Comparison of ENCODE assay signal across 22 mouse cellular contexts in genomic region chr12:104278216-104279055, GRCm38 (mm10). TPM values are rescaled to one million over a fixed set of nuclear protein-coding genes. Genes with fewer than 3 reads are reported as not detected.
DNase-seq lines count a peak whose midpoint lies in the region; ATAC-seq lines count a peak whose summit lies in the region.
"Had no signal": no experiment of that assay in that cellular context is flagged by ENCODE, and none has a peak within 500 bp of the region (broad histone marks: within the 10 kb centered on the region; RNA-seq: fewer than 3 reads in every experiment).

No protein-coding gene starts in this region.

- H3K4me1 ChIP-seq in heart, embryonic 12.5 days (replicated peaks): no peaks in the 10 kb centered on the region
- no peaks in the 10 kb centered on the region for H3K4me1 ChIP-seq in neural tube, embryonic 15.5 days
- no peaks in the 10 kb centered on the region; the same call in 1 of the 2 replicates for H3K4me1 ChIP-seq in forebrain, embryonic 14.5 days (ENCODE audit: control insufficient read depth, insufficient read depth, low read length)
- H3K4me1 ChIP-seq: heart, embryonic 13.5 days; hindbrain, embryonic 15.5 days had no signal

- H3K27me3 ChIP-seq in heart, embryonic 12.5 days (replicated peaks): no peaks in the 10 kb centered on the region
- H3K27me3 ChIP-seq in neural tube, embryonic 15.5 days (replicated peaks): no peaks in the 10 kb centered on the region
- no peaks in the 10 kb centered on the region for H3K27me3 ChIP-seq in forebrain, embryonic 14.5 days (replicated peaks; ENCODE audit: control insufficient read depth, insufficient read depth, low read length)
- H3K27me3 ChIP-seq: heart, embryonic 13.5 days; hindbrain, embryonic 15.5 days had no signal

- peaks cover 8% of the 10 kb centered on the region for H3K9me3 ChIP-seq in heart, embryonic 12.5 days (replicated peaks)
- no peaks in the 10 kb centered on the region for H3K9me3 ChIP-seq in neural tube, embryonic 15.5 days (replicated peaks)
- H3K9me3 ChIP-seq in forebrain, embryonic 14.5 days (replicated peaks; ENCODE audit: control insufficient read depth, low read length): no peaks in the 10 kb centered on the region; the same call in 1 of the 2 replicates
- H3K9me3 ChIP-seq: heart, embryonic 13.5 days; hindbrain, embryonic 15.5 days had no signal

- H3K9ac ChIP-seq in heart, embryonic 12.5 days: no peak overlapping the region
- H3K9ac ChIP-seq in neural tube, embryonic 15.5 days (replicated peaks): no peak overlapping the region
- no peak overlapping the region for H3K9ac ChIP-seq in forebrain, embryonic 14.5 days (ENCODE audit: low read length)
- H3K9ac ChIP-seq: heart, embryonic 13.5 days; hindbrain, embryonic 15.5 days had no signal

- H3K4me3 ChIP-seq in heart, embryonic 12.5 days: no peak overlapping the region
- no peak overlapping the region for H3K4me3 ChIP-seq in neural tube, embryonic 15.5 days (replicated peaks)
- no peak overlapping the region for H3K4me3 ChIP-seq in forebrain, embryonic 14.5 days (ENCODE audit: low read depth, low read length)
- H3K4me3 ChIP-seq: heart, embryonic 13.5 days; hindbrain, embryonic 15.5 days had no signal

- H3K36me3 ChIP-seq in heart, embryonic 12.5 days: no peaks in the 10 kb centered on the region
- no peaks in the 10 kb centered on the region for H3K36me3 ChIP-seq in neural tube, embryonic 15.5 days
- no peaks in the 10 kb centered on the region for H3K36me3 ChIP-seq in forebrain, embryonic 14.5 days (ENCODE audit: control insufficient read depth, insufficient read depth, low read length)
- H3K36me3 ChIP-seq: heart, embryonic 13.5 days; hindbrain, embryonic 15.5 days had no signal

- WGBS in heart, embryonic 12.5 days: 82% methylated on average over 18 of the region's 18 CpGs
- 68% methylated on average over 18 of the region's 18 CpGs for whole genome bisulfite sequencing in neural tube, embryonic 15.5 days
- 48% methylated on average over 18 of the region's 18 CpGs for WGBS in forebrain, embryonic 14.5 days

- no peak overlapping the region for H3K4me2 ChIP-seq in heart, embryonic 12.5 days
- H3K4me2 ChIP-seq in neural tube, embryonic 15.5 days: 0 out of 2 replicates have a peak overlapping the region, but pooled peaks have one; percentile 23
- H3K4me2 ChIP-seq in forebrain, embryonic 14.5 days (ENCODE audit: low read length): peak overlapping the region; percentile 15
- H3K4me2 ChIP-seq: heart, embryonic 13.5 days; hindbrain, embryonic 15.5 days had no signal

- no peak for ATAC-seq in heart, embryonic 12.5 days (ENCODE audit: insufficient number of reproducible peaks, low FRiP score)
- no peak for ATAC-seq in neural tube, embryonic 15.5 days (ENCODE audit: low FRiP score)
- ATAC-seq in forebrain, embryonic 14.5 days: peak; percentile 75

- no peak overlapping the region for H3K27ac ChIP-seq in heart, embryonic 12.5 days (ENCODE audit: poor library complexity, severe bottlenecking)
- H3K27ac ChIP-seq in neural tube, embryonic 15.5 days (replicated peaks): no peak overlapping the region
- no peak overlapping the region for H3K27ac ChIP-seq in forebrain, embryonic 14.5 days (ENCODE audit: low read depth, low read length)
- H3K27ac ChIP-seq: heart, embryonic 13.5 days; hindbrain, embryonic 15.5 days had no signal

- DNase-seq in heart, adult 11 months: peak; percentile 69
- DNase-seq in neural tube, embryonic 10.5 days (ENCODE audit: extremely low spot score, low spot score): no peak
- DNase-seq in forebrain, embryonic 14.5 days (ENCODE audit: low spot score): peak; percentile 82
- no peak for DNase-seq in frontal cortex, postnatal 25 days (ENCODE audit: low spot score in 2 of 2)
- DNase-seq in spleen, adult 18-20 months: no peak
- DNase-seq: adrenal gland, postnatal 10 days; cerebellum, adult 18-20 months; heart, postnatal 36 days; kidney, adult 11 months; kidney, postnatal 25 days; liver; lung, adult 2 months; right cerebral cortex, adult 18-20 months; thymus, postnatal 4 days had no signal

RNA-seq across cellular contexts. Expression of gene Serpina3i, which starts 15.5 kb away (rescaled TPM):
- 0.12 and 0.32 TPM in 2 replicates for polyA plus RNA-seq in heart, embryonic 12.5 days (2016; fragmentation: Nextera tagmentation; extraction: Ambion mirVana)
- polyA plus RNA-seq in neural tube, embryonic 15.5 days (2015; fragmentation: Nextera tagmentation; extraction: Ambion mirVana): 0.23 and 4.6 TPM in 2 replicates
- polyA plus RNA-seq in forebrain, embryonic 14.5 days (2014; fragmentation: Nextera tagmentation; extraction: Ambion mirVana): not detected in 2 replicates
- polyA plus RNA-seq: cortical plate, adult 2 months; hindbrain, embryonic 15.5 days had no signal

RNA-seq across cellular contexts. Expression of gene Serpina3j, which starts 35.9 kb away (rescaled TPM):
- polyA plus RNA-seq in heart, embryonic 12.5 days (2016; fragmentation: Nextera tagmentation; extraction: Ambion mirVana): not detected in 2 replicates
- 0.34 TPM in 1 of 2 replicates, not detected in the other for polyA plus RNA-seq in neural tube, embryonic 15.5 days (2015; fragmentation: Nextera tagmentation; extraction: Ambion mirVana)
- polyA plus RNA-seq in forebrain, embryonic 14.5 days (2014; fragmentation: Nextera tagmentation; extraction: Ambion mirVana): not detected in 2 replicates
- polyA plus RNA-seq: cortical plate, adult 2 months; gonadal fat pad, adult 2 months; heart, embryonic 13.5 days; hindbrain, embryonic 15.5 days; lung, adult 2 months; neural tube, embryonic 14.5 days; small intestine, adult 2 months had no signal

RNA-seq across cellular contexts. Expression of gene Serpina3g, which starts 42.4 kb away (rescaled TPM):
- polyA plus RNA-seq in heart, embryonic 12.5 days (2016; fragmentation: Nextera tagmentation; extraction: Ambion mirVana): 1.3 and 1.4 TPM in 2 replicates
- 3.8 and 17.8 TPM in 2 replicates for polyA plus RNA-seq in neural tube, embryonic 15.5 days (2015; fragmentation: Nextera tagmentation; extraction: Ambion mirVana)
- polyA plus RNA-seq in forebrain, embryonic 14.5 days (2014; fragmentation: Nextera tagmentation; extraction: Ambion mirVana): 0.24 and 0.26 TPM in 2 replicates

RNA-seq across cellular contexts. Expression of gene Serpina3k, which starts 59.9 kb away (rescaled TPM):
- polyA plus RNA-seq in heart, embryonic 12.5 days (2016; fragmentation: Nextera tagmentation; extraction: Ambion mirVana): not detected in 2 replicates
- polyA plus RNA-seq in neural tube, embryonic 15.5 days (2015; fragmentation: Nextera tagmentation; extraction: Ambion mirVana): not detected in 2 replicates
- not detected in 2 replicates for polyA plus RNA-seq in forebrain, embryonic 14.5 days (2014; fragmentation: Nextera tagmentation; extraction: Ambion mirVana)
- polyA plus RNA-seq: cortical plate, adult 2 months; heart, embryonic 13.5 days; hindbrain, embryonic 15.5 days; neural tube, embryonic 14.5 days; small intestine, adult 2 months had no signal

RNA-seq across cellular contexts. Expression of gene Serpina3m, which starts 59.9 kb away (rescaled TPM):
- polyA plus RNA-seq in heart, embryonic 12.5 days (2016; fragmentation: Nextera tagmentation; extraction: Ambion mirVana): not detected in 2 replicates
- polyA plus RNA-seq in neural tube, embryonic 15.5 days (2015; fragmentation: Nextera tagmentation; extraction: Ambion mirVana): not detected in 2 replicates
- polyA plus RNA-seq in forebrain, embryonic 14.5 days (2014; fragmentation: Nextera tagmentation; extraction: Ambion mirVana): not detected in 2 replicates
- polyA plus RNA-seq: cortical plate, adult 2 months; heart, embryonic 13.5 days; hindbrain, embryonic 15.5 days; neural tube, embryonic 14.5 days; small intestine, adult 2 months had no signal

Comparison
In these comparisons a context has a peak if more than half of its experiments do, and no peak if none do; other contexts are left out.
1. DNase-seq: peak in heart, adult 11 months (single experiment) and forebrain, embryonic 14.5 days (single experiment); none in neural tube, embryonic 10.5 days (single experiment), frontal cortex, postnatal 25 days (0 of 2) and spleen, adult 18-20 months (0 of 2).